Mouse (Mus musculus) testis, adult 2 months (tissue): ENCODE results near the gene Srsf4.

Experiments used
- CTCF ChIP-seq: fragments of 200-500 bp; IDR thresholded peaks from 2 replicates; pipeline ENCODE4 v1.5.1; 2012; ENCODE audit warnings: low read depth, mild to moderate bottlenecking, inconsistent platforms, low read length, moderate library complexity; ENCODE audit not compliant: control insufficient read depth, insufficient read depth, insufficient replicate concordance
- POLR2A ChIP-seq: fragments of 200-500 bp; IDR thresholded peaks from 2 replicates; pipeline ENCODE4 v1.6.1; 2012; ENCODE audit warnings: low read depth, mild to moderate bottlenecking, inconsistent platforms, low read length, moderate library complexity; ENCODE audit not compliant: control insufficient read depth

DNA sequence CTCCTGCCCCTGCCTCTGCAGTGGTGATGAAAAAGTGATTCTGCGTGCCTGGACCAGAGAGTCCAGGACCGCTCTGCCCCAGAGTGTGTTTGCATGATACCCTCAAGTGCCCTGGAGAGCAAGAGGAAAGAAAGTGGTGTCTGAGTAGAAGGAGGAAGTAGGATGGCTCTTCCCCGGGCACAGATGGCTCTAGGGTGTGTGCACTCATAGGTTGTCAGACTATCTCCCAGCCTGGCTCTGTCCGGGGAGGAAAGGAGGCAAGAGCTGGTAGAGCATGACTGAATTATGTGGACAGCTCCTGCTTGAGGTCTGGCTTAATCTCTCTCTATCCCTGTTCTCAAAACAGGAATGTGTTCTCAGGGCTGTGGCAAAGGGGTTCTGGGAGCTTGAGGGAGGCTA, 12.1 kb upstream of the Srsf4 start:
- no peak for TF ChIP-seq CTCF
- no peak for TF ChIP-seq POLR2A
